Mouse (Mus musculus): Measurements from ENCODE around the gene Foxb1. TPM values are rescaled to one million over a fixed set of nuclear protein-coding genes. Genes with fewer than 3 reads are reported as not detected.
A peak's percentile ranks its signal among the peaks of the same experiment; 100 is the strongest.

Gene Foxb1
- polyA plus RNA-seq, 1 experiment from 2014 or later: not detected

GRCm38 (mm10) chr9:69758946-69759615 is 1.7 kb downstream of the Foxb1 start:
- WGBS: under 1% methylated on average over 42 of the region's 42 CpGs
- Histone ChIP-seq H3K9me3 (ENCODE audit: control insufficient read depth, low read length) (no peaks in the 10 kb centered on the region), H3K9ac (ENCODE audit: low read length) (no peak overlapping the region), H3K4me2 (ENCODE audit: low read length) (no peak overlapping the region), H3K4me1 (replicated peaks; ENCODE audit: control insufficient read depth, insufficient read depth, low read length) (no peaks in the 10 kb centered on the region), H3K27me3 (replicated peaks; ENCODE audit: control insufficient read depth, insufficient read depth, low read length) (peaks cover 100% of the 10 kb centered on the region), H3K4me3 (ENCODE audit: low read depth, low read length) (no peak overlapping the region), H3K27ac (ENCODE audit: low read depth) (no peak overlapping the region), H3K36me3 (ENCODE audit: control insufficient read depth, insufficient read depth, low read length) (no peaks in the 10 kb centered on the region)
- ATAC-seq (replicated peaks; ENCODE audit: low FRiP score, low TSS enrichment, low read depth) (no peak), DNase-seq (ENCODE audit: low spot score) (peak; percentile 67)

- H3K27ac ChIP-seq (ENCODE audit: low read depth): no peak overlapping the region
- H3K27me3 ChIP-seq (replicated peaks; ENCODE audit: control insufficient read depth, insufficient read depth, low read length): peaks cover 100% of the 10 kb centered on the region
- under 1% methylated on average over 17 of the region's 17 CpGs for WGBS
- DNase-seq (ENCODE audit: low spot score) (peak; percentile 68), ATAC-seq (replicated peaks; ENCODE audit: low FRiP score, low TSS enrichment, low read depth) (no peak)
- H3K36me3 ChIP-seq (ENCODE audit: control insufficient read depth, insufficient read depth, low read length): no peaks in the 10 kb centered on the region
- H3K4me2 ChIP-seq (ENCODE audit: low read length): no peak overlapping the region
- H3K9me3 ChIP-seq (ENCODE audit: control insufficient read depth, low read length): no peaks in the 10 kb centered on the region
- H3K9ac ChIP-seq (ENCODE audit: low read length): no peak overlapping the region
- H3K4me1 ChIP-seq (replicated peaks; ENCODE audit: control insufficient read depth, insufficient read depth, low read length): no peaks in the 10 kb centered on the region
- H3K4me3 ChIP-seq (ENCODE audit: low read depth, low read length): no peak overlapping the region
Observed at GRCm38 (mm10) chr9:69758506-69758905, 2.2 kb downstream of the Foxb1 start.

- no peaks in the 10 kb centered on the region for H3K4me1 ChIP-seq (replicated peaks; ENCODE audit: control insufficient read depth, insufficient read depth, low read length)
- WGBS: 27% methylated on average over 4 of the region's 4 CpGs
- DNase-seq (ENCODE audit: low spot score) (peak; percentile 57), ATAC-seq (replicated peaks; ENCODE audit: low FRiP score, low TSS enrichment, low read depth) (no peak)
- H3K27me3 ChIP-seq (replicated peaks; ENCODE audit: control insufficient read depth, insufficient read depth, low read length): peaks cover 92% of the 10 kb centered on the region
- H3K9ac ChIP-seq (ENCODE audit: low read length): no peak overlapping the region
- H3K27ac ChIP-seq (ENCODE audit: low read depth): no peak overlapping the region
- H3K4me3 ChIP-seq (ENCODE audit: low read depth, low read length): no peak overlapping the region
- H3K4me2 ChIP-seq (ENCODE audit: low read length): no peak overlapping the region
- no peaks in the 10 kb centered on the region for H3K9me3 ChIP-seq (ENCODE audit: control insufficient read depth, low read length)
- H3K36me3 ChIP-seq (ENCODE audit: control insufficient read depth, insufficient read depth, low read length): no peaks in the 10 kb centered on the region
Observed at GRCm38 (mm10) chr9:69757254-69757653, 3.5 kb downstream of the Foxb1 start.

- Histone ChIP-seq H3K27me3 (replicated peaks; ENCODE audit: control insufficient read depth, insufficient read depth, low read length) (peaks cover 89% of the 10 kb centered on the region), H3K4me3 (ENCODE audit: low read depth, low read length) (no peak overlapping the region), H3K9me3 (ENCODE audit: control insufficient read depth, low read length) (no peaks in the 10 kb centered on the region), H3K4me2 (ENCODE audit: low read length) (no peak overlapping the region), H3K4me1 (replicated peaks; ENCODE audit: control insufficient read depth, insufficient read depth, low read length) (no peaks in the 10 kb centered on the region), H3K36me3 (ENCODE audit: control insufficient read depth, insufficient read depth, low read length) (no peaks in the 10 kb centered on the region), H3K9ac (ENCODE audit: low read length) (no peak overlapping the region), H3K27ac (ENCODE audit: low read depth) (no peak overlapping the region)
- WGBS: 38% methylated on average over 3 of the region's 3 CpGs
- ATAC-seq (replicated peaks; ENCODE audit: low FRiP score, low TSS enrichment, low read depth): no peak
- DNase-seq (ENCODE audit: low spot score): no peak
Observed at GRCm38 (mm10) chr9:69756456-69756855, 4.3 kb downstream of the Foxb1 start.

GRCm38 (mm10) chr9:69756041-69756440 is 4.7 kb downstream of the Foxb1 start:
- Histone ChIP-seq H3K9ac (ENCODE audit: low read length) (no peak overlapping the region), H3K4me2 (ENCODE audit: low read length) (no peak overlapping the region), H3K4me1 (replicated peaks; ENCODE audit: control insufficient read depth, insufficient read depth, low read length) (no peaks in the 10 kb centered on the region), H3K4me3 (ENCODE audit: low read depth, low read length) (no peak overlapping the region), H3K27me3 (replicated peaks; ENCODE audit: control insufficient read depth, insufficient read depth, low read length) (peaks cover 89% of the 10 kb centered on the region), H3K9me3 (ENCODE audit: control insufficient read depth, low read length) (no peaks in the 10 kb centered on the region), H3K36me3 (ENCODE audit: control insufficient read depth, insufficient read depth, low read length) (no peaks in the 10 kb centered on the region), H3K27ac (ENCODE audit: low read depth) (no peak overlapping the region)
- no peak for ATAC-seq (replicated peaks; ENCODE audit: low FRiP score, low TSS enrichment, low read depth)
- no peak for DNase-seq (ENCODE audit: low spot score)
- 36% methylated on average over 7 of the region's 7 CpGs for WGBS

- 14% methylated on average over 5 of the region's 5 CpGs for WGBS
- Histone ChIP-seq H3K4me1 (replicated peaks; ENCODE audit: control insufficient read depth, insufficient read depth, low read length) (no peaks in the 10 kb centered on the region), H3K9me3 (ENCODE audit: control insufficient read depth, low read length) (no peaks in the 10 kb centered on the region), H3K4me2 (ENCODE audit: low read length) (no peak overlapping the region), H3K36me3 (ENCODE audit: control insufficient read depth, insufficient read depth, low read length) (no peaks in the 10 kb centered on the region), H3K27me3 (replicated peaks; ENCODE audit: control insufficient read depth, insufficient read depth, low read length) (peaks cover 80% of the 10 kb centered on the region), H3K4me3 (ENCODE audit: low read depth, low read length) (no peak overlapping the region), H3K27ac (ENCODE audit: low read depth) (no peak overlapping the region), H3K9ac (ENCODE audit: low read length) (no peak overlapping the region)
- DNase-seq (ENCODE audit: low spot score) (no peak), ATAC-seq (replicated peaks; ENCODE audit: low FRiP score, low TSS enrichment, low read depth) (no peak)
Observed at GRCm38 (mm10) chr9:69755157-69755556, 5.6 kb downstream of the Foxb1 start.

- Histone ChIP-seq H3K27me3 (replicated peaks; ENCODE audit: control insufficient read depth, insufficient read depth, low read length) (peaks cover 76% of the 10 kb centered on the region), H3K27ac (ENCODE audit: low read depth) (no peak overlapping the region), H3K4me1 (replicated peaks; ENCODE audit: control insufficient read depth, insufficient read depth, low read length) (no peaks in the 10 kb centered on the region), H3K4me3 (ENCODE audit: low read depth, low read length) (no peak overlapping the region), H3K9ac (ENCODE audit: low read length) (no peak overlapping the region), H3K36me3 (ENCODE audit: control insufficient read depth, insufficient read depth, low read length) (no peaks in the 10 kb centered on the region), H3K4me2 (ENCODE audit: low read length) (no peak overlapping the region), H3K9me3 (ENCODE audit: control insufficient read depth, low read length) (no peaks in the 10 kb centered on the region)
- 14% methylated on average over 5 of the region's 5 CpGs for WGBS
- DNase-seq (ENCODE audit: low spot score) (no peak), ATAC-seq (replicated peaks; ENCODE audit: low FRiP score, low TSS enrichment, low read depth) (no peak)
Observed at GRCm38 (mm10) chr9:69754712-69755111, 6.0 kb downstream of the Foxb1 start.

GRCm38 (mm10) chr9:69754291-69754690 is 6.4 kb downstream of the Foxb1 start:
- no peak overlapping the region for H3K9ac ChIP-seq (ENCODE audit: low read length)
- no peaks in the 10 kb centered on the region for H3K4me1 ChIP-seq (replicated peaks; ENCODE audit: control insufficient read depth, insufficient read depth, low read length)
- H3K27ac ChIP-seq (ENCODE audit: low read depth): no peak overlapping the region
- no peak overlapping the region for H3K4me3 ChIP-seq (ENCODE audit: low read depth, low read length)
- 10% methylated on average over 7 of the region's 7 CpGs for WGBS
- DNase-seq (ENCODE audit: low spot score) (no peak), ATAC-seq (replicated peaks; ENCODE audit: low FRiP score, low TSS enrichment, low read depth) (no peak)
- no peak overlapping the region for H3K4me2 ChIP-seq (ENCODE audit: low read length)
- H3K36me3 ChIP-seq (ENCODE audit: control insufficient read depth, insufficient read depth, low read length): no peaks in the 10 kb centered on the region
- peaks cover 72% of the 10 kb centered on the region for H3K27me3 ChIP-seq (replicated peaks; ENCODE audit: control insufficient read depth, insufficient read depth, low read length)
- no peaks in the 10 kb centered on the region for H3K9me3 ChIP-seq (ENCODE audit: control insufficient read depth, low read length)

GRCm38 (mm10) chr9:69747971-69748370 is 12.8 kb downstream of the Foxb1 start:
- Histone ChIP-seq H3K27me3 (replicated peaks; ENCODE audit: control insufficient read depth, insufficient read depth, low read length) (peaks cover 10% of the 10 kb centered on the region; the same call in 1 of the 2 replicates), H3K4me3 (ENCODE audit: low read depth, low read length) (no peak overlapping the region), H3K27ac (ENCODE audit: low read depth) (no peak overlapping the region), H3K36me3 (ENCODE audit: control insufficient read depth, insufficient read depth, low read length) (no peaks in the 10 kb centered on the region), H3K9me3 (ENCODE audit: control insufficient read depth, low read length) (no peaks in the 10 kb centered on the region), H3K4me1 (replicated peaks; ENCODE audit: control insufficient read depth, insufficient read depth, low read length) (no peaks in the 10 kb centered on the region), H3K4me2 (ENCODE audit: low read length) (no peak overlapping the region), H3K9ac (ENCODE audit: low read length) (no peak overlapping the region)
- 77% methylated on average over 1 of the region's 1 CpGs for WGBS
- DNase-seq (ENCODE audit: low spot score): no peak
- ATAC-seq (replicated peaks; ENCODE audit: low FRiP score, low TSS enrichment, low read depth): no peak
